Mouse (Mus musculus): ENCODE results near the gene Fam102b.

The Fam102b gene

DNA sequence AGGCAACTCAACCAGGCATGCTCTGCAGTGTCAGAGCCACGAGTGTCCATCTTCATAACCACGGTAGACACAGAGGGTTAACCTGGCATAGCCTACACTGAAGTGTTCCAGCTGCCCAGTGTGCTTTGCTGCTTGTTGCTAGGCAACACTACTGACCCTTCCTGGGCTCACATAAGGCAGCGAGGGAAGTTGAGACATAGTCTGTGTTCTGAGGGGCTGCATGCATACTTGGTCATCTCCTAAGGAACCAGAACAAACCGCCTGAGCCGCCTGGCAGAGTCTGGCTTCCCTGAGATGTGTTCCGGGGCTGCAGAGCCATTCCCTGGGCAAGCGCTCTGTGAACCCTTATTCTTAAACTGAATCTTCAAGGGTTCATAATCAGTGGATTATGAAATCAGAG lies 66.2 kb downstream of the Fam102b start:
- no peak for DNase-seq (ENCODE audit: low spot score in 2 of 2)

DNA sequence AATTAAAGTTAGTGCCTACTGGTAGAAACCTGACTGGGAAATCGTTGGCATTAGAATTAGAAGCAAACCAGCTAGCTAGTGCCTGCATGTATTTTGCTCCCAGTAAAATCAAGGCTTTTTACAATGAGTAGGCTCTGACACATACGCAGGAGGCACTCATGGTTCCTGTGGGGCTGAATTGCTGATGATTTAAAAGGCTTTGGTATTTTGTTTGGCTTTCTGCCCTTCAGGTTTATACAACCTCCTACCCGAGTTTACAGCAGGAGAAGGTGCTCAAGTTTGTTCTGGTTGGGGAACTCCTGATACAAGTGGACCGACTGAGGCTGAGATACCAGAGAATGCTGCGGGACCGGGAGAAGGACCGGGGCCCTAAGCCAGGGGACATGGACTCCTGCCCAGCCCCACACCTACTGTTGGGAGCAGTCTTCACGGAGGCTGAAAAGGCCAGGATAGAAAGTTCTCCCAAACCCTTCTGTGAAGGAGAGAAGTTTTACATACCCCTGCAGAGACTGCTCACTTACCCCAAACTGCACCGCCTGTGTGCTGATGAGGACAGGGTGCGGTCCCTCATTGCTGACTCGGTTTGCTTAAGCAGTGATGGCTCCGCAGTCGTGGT lies 67.6 kb downstream of the Fam102b start:
- no peak for DNase-seq (ENCODE audit: low spot score in 2 of 2)

DNA sequence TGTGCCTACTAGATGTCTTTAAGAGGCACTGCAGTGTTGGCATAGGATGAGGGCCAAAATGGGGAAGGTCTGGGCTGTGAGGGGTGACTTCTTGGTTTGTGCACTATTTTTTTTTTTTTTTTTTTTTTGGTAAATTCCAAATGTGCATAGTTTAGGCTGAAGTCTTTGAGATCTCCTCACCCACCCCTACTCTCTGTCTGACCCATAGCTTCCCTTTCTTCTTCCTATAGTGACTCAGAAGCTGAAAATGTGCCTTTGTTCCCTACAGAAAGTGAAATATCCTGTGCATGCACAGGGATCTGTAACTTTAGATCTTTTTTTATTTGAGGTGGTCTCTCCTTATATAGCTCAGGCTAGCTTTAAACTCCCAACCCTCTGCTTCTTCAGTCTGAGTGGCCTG lies 69.4 kb downstream of the Fam102b start:
- DNase-seq (ENCODE audit: low spot score in 2 of 2), result no peak

DNA sequence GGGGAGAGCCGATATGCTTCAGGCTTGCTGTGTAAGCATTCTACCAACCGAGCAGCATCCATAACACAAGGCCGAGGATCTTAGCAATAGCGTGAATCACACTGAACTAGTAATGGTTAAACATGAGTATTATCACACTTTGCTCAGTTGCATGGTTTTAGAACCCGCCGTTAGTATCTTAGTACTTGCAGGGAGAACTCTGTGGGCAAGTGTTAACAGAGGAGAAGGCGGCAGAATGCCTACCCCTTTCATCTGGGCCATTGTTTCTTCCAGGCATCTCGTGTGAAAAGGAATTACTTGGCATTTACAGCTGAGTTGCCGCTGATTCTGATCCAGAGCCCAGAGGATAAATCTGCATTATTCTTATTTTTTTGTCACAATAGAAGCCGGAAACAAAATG lies 86.4 kb downstream of the Fam102b start:
- no peak for DNase-seq (ENCODE audit: low spot score in 2 of 2)

DNA sequence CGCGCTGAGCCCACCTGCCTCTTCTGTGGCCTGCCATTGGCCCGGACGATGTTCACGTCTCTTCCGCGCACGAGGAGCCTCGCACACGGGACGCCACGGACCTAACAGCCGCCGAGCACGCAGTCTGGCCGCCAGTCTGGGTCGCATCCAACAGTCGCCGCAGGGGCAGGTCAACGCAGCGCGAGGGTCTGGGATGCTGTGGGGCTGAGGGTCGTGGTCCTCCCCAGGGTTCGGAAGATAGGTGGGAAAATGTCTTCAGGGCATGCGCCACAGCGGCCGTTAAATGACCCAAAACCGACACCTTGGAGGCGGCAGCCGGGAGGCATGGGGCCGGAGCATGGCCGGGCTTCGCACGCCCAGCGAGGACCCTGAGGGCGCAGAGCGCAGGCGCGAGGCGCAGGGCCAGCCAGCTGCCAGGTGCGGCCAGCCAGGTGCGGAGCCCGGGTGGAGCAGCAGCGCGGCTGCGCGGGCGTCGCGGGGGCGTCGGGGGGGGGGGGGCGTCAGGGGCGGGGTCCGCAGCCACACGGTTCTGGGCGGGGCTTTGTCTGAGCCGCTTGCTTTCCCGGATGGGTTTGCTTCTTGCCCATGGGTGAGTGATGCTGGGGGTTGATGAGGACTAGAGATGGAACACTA lies 87.3 kb downstream of the Fam102b start, which contains the start of gene Gm9857:
TSS of gene Gm9857 (minus strand) at position 445 of the 633 bp plus-strand sequence.
- DNase-seq (ENCODE audit: low spot score in 2 of 2), result no peak

DNA sequence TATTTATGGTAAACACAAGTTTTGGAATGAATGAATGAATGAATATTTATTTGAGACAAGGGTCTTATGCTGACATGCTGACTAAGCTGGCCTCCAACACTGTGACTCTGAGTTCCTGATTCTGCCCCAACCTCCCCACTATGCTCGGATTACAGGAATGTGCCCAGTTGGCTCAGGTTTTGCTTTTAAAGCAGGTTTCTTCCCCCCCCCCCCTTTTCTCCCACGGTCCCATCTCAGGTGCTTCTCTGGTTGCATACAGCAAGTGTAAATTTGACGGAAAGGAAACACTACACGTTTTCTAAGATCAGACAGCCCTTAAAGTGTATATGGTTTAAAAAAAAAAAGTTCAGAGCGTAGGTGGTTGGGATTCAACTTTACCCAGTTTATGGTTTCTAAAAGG lies 87.8 kb downstream of the Fam102b start, which contains the start of gene Henmt1:
TSS of gene Henmt1 (plus strand) at position 301 of the 400 bp plus-strand sequence.
- no peak for DNase-seq (ENCODE audit: low spot score in 2 of 2)

DNA sequence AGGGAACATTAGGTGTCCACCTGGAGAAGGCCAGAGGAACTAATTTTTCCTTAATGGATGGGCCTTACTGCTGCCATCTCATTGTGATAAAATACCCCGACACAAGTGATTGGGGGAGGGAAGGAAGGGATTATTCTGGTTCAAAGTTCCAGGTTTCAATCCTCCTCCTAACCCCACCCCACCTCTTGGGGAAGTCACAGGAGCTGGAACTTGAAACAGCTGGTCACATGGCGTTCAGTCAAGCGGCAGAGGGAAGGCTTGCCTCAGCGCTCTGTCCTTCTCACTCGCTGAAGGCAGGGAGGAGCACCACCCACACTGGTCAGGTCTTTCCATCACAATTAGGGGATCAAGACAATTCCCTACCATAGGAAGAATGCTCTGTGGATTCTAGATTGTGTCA lies 88.7 kb downstream of the Fam102b start:
- no peak for DNase-seq (ENCODE audit: low spot score in 2 of 2)

DNA sequence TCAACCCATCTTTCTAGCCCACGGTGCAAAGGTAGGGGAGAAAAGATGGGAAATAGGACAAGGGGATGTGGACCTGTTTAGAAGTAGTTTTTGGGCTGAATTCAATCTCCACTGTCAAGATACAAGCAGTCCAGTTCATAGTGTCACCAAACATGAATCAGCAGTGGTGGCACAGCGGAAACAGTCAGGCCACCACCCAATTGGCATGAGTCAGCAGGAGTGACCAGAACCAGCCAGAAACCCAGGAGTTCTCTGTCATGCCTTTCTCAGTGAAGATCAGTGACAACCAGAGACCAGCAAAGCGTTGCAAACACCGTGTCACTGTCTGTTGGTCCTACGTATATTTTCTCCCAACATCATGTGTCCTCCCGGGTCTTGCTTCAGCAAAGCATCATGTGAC lies 93.8 kb downstream of the Fam102b start:
- DNase-seq (ENCODE audit: low spot score in 2 of 2), result no peak

DNA sequence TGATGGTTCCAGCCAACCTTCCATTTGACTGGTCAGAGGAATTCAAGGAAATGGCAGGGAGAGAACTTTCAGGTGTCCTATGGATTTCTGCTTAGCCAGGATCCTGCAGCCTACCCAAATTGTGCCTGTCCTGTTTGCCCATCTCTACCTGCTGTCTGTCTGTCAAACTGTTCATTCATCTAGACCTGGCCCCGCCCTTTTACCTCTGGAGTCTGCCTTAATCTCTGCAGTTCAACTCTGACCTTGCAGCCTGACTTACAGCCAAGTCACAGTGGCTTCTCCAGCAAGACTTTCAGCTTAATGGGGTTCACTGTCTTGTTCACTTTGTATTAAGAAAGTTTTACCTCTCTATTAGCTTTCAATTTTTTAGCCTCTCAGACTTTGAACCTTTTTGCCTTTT lies 101.1 kb downstream of the Fam102b start:
- DNase-seq (ENCODE audit: low spot score in 2 of 2), result no peak

DNA sequence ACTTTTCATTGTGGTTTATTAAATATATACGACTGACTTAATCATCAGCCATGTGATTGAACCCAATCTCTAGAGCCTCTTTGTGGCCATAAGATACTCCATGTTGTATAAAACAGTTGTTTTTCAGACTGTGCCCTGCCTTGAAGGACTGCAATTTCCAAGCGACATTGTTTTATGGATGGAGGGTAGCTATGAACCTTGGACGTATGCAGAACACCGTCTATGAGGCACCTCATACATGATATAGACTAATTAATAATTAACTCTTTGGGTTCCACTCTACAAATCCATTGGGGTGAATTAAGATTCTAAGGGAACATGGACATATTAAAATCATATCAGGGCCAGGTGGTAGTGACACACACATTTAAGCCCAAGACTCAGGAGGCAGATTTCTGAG lies 101.7 kb downstream of the Fam102b start:
- DNase-seq (ENCODE audit: low spot score in 2 of 2), result no peak

DNA sequence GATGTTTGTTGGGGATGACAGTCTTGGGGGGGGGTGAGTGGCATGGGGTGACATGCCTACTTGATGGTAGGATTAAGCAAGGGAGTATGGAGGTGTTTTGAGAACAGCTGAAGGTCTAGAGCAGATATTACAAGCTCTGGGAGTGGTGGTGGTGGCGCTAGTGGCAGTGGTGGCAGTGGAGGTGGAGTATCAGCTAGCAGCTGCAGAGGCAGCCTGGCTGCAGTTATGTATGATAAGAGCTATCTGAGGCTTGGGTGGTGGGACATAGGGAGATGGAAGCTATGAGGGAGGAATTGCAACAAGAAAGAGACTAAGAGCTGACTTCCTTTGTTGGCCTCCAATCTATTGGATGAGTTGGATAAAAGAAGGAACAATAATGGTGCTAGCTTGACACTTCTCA lies 105.6 kb downstream of the Fam102b start:
- DNase-seq (ENCODE audit: low spot score in 2 of 2), result no peak

Data from urinary bladder, postnatal 4 days (tissue).